In the genomic region with DNA sequence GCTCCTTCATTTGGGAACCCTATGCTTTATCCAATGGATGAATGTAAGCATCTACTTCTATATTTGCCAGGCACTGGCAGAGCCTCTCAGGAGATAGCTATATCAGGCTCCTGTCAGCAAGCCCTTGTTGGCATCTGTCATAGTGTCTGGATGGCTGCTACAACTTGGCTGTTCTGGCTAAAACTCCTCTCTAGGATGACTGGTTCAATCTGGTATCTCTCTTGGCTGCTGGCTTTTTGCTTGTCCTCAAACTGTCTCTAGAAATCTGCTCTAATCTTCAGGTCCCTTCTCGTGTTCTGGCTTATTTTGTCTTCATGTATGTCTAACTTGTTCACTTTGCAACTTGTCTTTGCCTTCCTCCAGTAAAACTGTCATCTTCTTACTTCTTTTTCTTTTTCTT, we compare ENCODE assay signal across 15 mouse cellular contexts.
A peak's percentile ranks its signal among the peaks of the same experiment; 100 is the strongest.
DNase-seq lines count a peak whose midpoint lies in the region; ATAC-seq lines count a peak whose summit lies in the region.
"Had no signal": no experiment of that assay in that cellular context is flagged by ENCODE, and none has a peak within 500 bp of the region (broad histone marks: within the 10 kb centered on the region; RNA-seq: fewer than 3 reads in every experiment).

No protein-coding gene starts in this region.

- intact Hi-C loops in gastrocnemius, postnatal 14 days (cut with DNase I; ENCODE audit: low total_unique reads) = no loop called here

- no peak for DNase-seq in frontal cortex, postnatal 10 days (ENCODE audit: low spot score in 2 of 2)
- peak; percentile 10 for DNase-seq in brain, embryonic 18.5 days (ENCODE audit: low read depth, low spot score)
- no peak for DNase-seq in cerebellum, adult 11 months
- no peak for DNase-seq in gastrocnemius, postnatal 14 days
- DNase-seq: adrenal gland, adult 2 months; adrenal gland, postnatal 10 days; adrenal gland, postnatal 25 days; cerebellum, adult 11-12 months; cerebellum, adult 2 months; cerebellum, adult 9-10 months; cerebellum, postnatal 10 days; cerebellum, postnatal 25 days had no signal

- peak; percentile 59 for ATAC-seq in frontal cortex, adult (ENCODE audit: low TSS enrichment)
- ATAC-seq: forebrain, embryonic 14.5 days; forebrain, embryonic 16.5 days had no signal
